Mouse (Mus musculus): Measurements from ENCODE around the gene Xiap. TPM values are rescaled to one million over a fixed set of nuclear protein-coding genes. Genes with fewer than 3 reads are reported as not detected.

Xiap gene
- polyA plus RNA-seq, 1 experiment from 2014 or later: 16.5 TPM

GRCm38 (mm10) chrX:42110585-42110984, 51.1 kb downstream of the Xiap start:
- Histone ChIP-seq H3K27me3 (no peaks in the 10 kb centered on the region), H3K27ac (no peak overlapping the region), H3K4me2 (no peak overlapping the region), H3K9ac (no peak overlapping the region), H3K4me3 (no peak overlapping the region), H3K36me3 (peaks cover 11% of the 10 kb centered on the region), H3K4me1 (no peaks in the 10 kb centered on the region), H3K9me3 (no peaks in the 10 kb centered on the region)
- no peak for ATAC-seq (ENCODE audit: borderline replicate concordance, extremely low read depth, low FRiP score, low TSS enrichment)
- WGBS: 73% methylated on average over 1 of the region's 1 CpGs

- H3K4me3 ChIP-seq: no peak overlapping the region
- H3K4me2 ChIP-seq: no peak overlapping the region
- H3K27ac ChIP-seq: no peak overlapping the region
- 77% methylated on average over 6 of the region's 6 CpGs for WGBS
- H3K36me3 ChIP-seq: no peaks in the 10 kb centered on the region
- H3K9me3 ChIP-seq: no peaks in the 10 kb centered on the region
- H3K9ac ChIP-seq: no peak overlapping the region
- H3K27me3 ChIP-seq: no peaks in the 10 kb centered on the region
- H3K4me1 ChIP-seq: no peaks in the 10 kb centered on the region
- ATAC-seq (ENCODE audit: borderline replicate concordance, extremely low read depth, low FRiP score, low TSS enrichment): no peak
Measured at GRCm38 (mm10) chrX:42119442-42120048, 60.1 kb downstream of the Xiap start.

GRCm38 (mm10) chrX:42124963-42125697, 65.7 kb downstream of the Xiap start:
- 52% methylated on average over 5 of the region's 5 CpGs for WGBS
- H3K9ac ChIP-seq: no peak overlapping the region
- no peak for ATAC-seq (ENCODE audit: borderline replicate concordance, extremely low read depth, low FRiP score, low TSS enrichment)
- no peak overlapping the region for H3K27ac ChIP-seq
- no peak overlapping the region for H3K4me3 ChIP-seq
- H3K36me3 ChIP-seq: no peaks in the 10 kb centered on the region
- H3K4me2 ChIP-seq: no peak overlapping the region
- H3K9me3 ChIP-seq: no peaks in the 10 kb centered on the region
- H3K27me3 ChIP-seq: no peaks in the 10 kb centered on the region
- H3K4me1 ChIP-seq: no peaks in the 10 kb centered on the region

- 0 out of 2 replicates have a peak overlapping the region, but pooled peaks have one; percentile 8 for H3K4me2 ChIP-seq
- H3K27ac ChIP-seq: peak overlapping the region; percentile 78
Measured at GRCm38 (mm10) chrX:42139882-42140281, 80.4 kb downstream of the Xiap start.

GRCm38 (mm10) chrX:42142620-42143019, 83.1 kb downstream of the Xiap start:
- H3K4me3 ChIP-seq: no peak overlapping the region
- no peak overlapping the region for H3K4me2 ChIP-seq
- 82% methylated on average over 3 of the region's 3 CpGs for WGBS
- H3K9me3 ChIP-seq: no peaks in the 10 kb centered on the region
- no peaks in the 10 kb centered on the region for H3K27me3 ChIP-seq
- ATAC-seq (ENCODE audit: borderline replicate concordance, extremely low read depth, low FRiP score, low TSS enrichment): no peak
- H3K36me3 ChIP-seq: no peaks in the 10 kb centered on the region
- no peaks in the 10 kb centered on the region; the same call in 1 of the 2 replicates for H3K4me1 ChIP-seq
- no peak overlapping the region for H3K9ac ChIP-seq
- H3K27ac ChIP-seq: no peak overlapping the region

More at GRCm38 (mm10) chrX:42139882-42140281, 80.4 kb downstream of the Xiap start:
- Histone ChIP-seq H3K36me3 (no peaks in the 10 kb centered on the region), H3K9me3 (no peaks in the 10 kb centered on the region), H3K27me3 (no peaks in the 10 kb centered on the region), H3K9ac (no peak overlapping the region), H3K4me1 (no peaks in the 10 kb centered on the region; the same call in 1 of the 2 replicates), H3K4me3 (no peak overlapping the region)
- ATAC-seq (ENCODE audit: borderline replicate concordance, extremely low read depth, low FRiP score, low TSS enrichment): peak; percentile 80; the same call in 1 of the 2 replicates
- WGBS: 16% methylated on average over 9 of the region's 9 CpGs

GRCm38 (mm10) chrX:42143991-42144390, 84.5 kb downstream of the Xiap start:
- no peaks in the 10 kb centered on the region for H3K36me3 ChIP-seq
- H3K9ac ChIP-seq: no peak overlapping the region
- H3K4me1 ChIP-seq: no peaks in the 10 kb centered on the region; the same call in 1 of the 2 replicates
- no peak overlapping the region for H3K4me3 ChIP-seq
- 68% methylated on average over 4 of the region's 4 CpGs for WGBS
- H3K4me2 ChIP-seq: no peak overlapping the region
- no peaks in the 10 kb centered on the region for H3K9me3 ChIP-seq
- no peak for ATAC-seq (ENCODE audit: borderline replicate concordance, extremely low read depth, low FRiP score, low TSS enrichment)
- no peaks in the 10 kb centered on the region for H3K27me3 ChIP-seq
- no peak overlapping the region for H3K27ac ChIP-seq

- peak overlapping the region; percentile 42 for H3K4me3 ChIP-seq
Measured at GRCm38 (mm10) chrX:42148016-42148451, 88.6 kb downstream of the Xiap start.

GRCm38 (mm10) chrX:42148788-42149556, 89.5 kb downstream of the Xiap start, which contains the start of gene Stag2:
TSS of gene Stag2 (plus strand) at chrX:42149317.
- Histone ChIP-seq H3K9me3 (no peaks in the 10 kb centered on the region), H3K9ac (peak within 1 kb of the TSS; percentile 75), H3K4me2 (peak within 1 kb of the TSS; percentile 47), H3K27ac (peak within 1 kb of the TSS; percentile 100), H3K4me3 (peak within 1 kb of the TSS; percentile 60), H3K4me1 (no peaks in the 10 kb centered on the region), H3K36me3 (no peaks in the 10 kb centered on the region), H3K27me3 (no peaks in the 10 kb centered on the region)
- ATAC-seq (ENCODE audit: borderline replicate concordance, extremely low read depth, low FRiP score, low TSS enrichment): peak; percentile 85
- 10% methylated on average over 73 of the region's 76 CpGs for WGBS

More at GRCm38 (mm10) chrX:42148016-42148451, 88.6 kb downstream of the Xiap start:
- Histone ChIP-seq H3K4me1 (no peaks in the 10 kb centered on the region), H3K27me3 (no peaks in the 10 kb centered on the region), H3K9me3 (no peaks in the 10 kb centered on the region), H3K4me2 (peak overlapping the region; percentile 47), H3K27ac (peak overlapping the region; percentile 93), H3K36me3 (no peaks in the 10 kb centered on the region), H3K9ac (no peak overlapping the region)
- no peak for ATAC-seq (ENCODE audit: borderline replicate concordance, extremely low read depth, low FRiP score, low TSS enrichment)
- WGBS: 38% methylated on average over 5 of the region's 5 CpGs

DNA sequence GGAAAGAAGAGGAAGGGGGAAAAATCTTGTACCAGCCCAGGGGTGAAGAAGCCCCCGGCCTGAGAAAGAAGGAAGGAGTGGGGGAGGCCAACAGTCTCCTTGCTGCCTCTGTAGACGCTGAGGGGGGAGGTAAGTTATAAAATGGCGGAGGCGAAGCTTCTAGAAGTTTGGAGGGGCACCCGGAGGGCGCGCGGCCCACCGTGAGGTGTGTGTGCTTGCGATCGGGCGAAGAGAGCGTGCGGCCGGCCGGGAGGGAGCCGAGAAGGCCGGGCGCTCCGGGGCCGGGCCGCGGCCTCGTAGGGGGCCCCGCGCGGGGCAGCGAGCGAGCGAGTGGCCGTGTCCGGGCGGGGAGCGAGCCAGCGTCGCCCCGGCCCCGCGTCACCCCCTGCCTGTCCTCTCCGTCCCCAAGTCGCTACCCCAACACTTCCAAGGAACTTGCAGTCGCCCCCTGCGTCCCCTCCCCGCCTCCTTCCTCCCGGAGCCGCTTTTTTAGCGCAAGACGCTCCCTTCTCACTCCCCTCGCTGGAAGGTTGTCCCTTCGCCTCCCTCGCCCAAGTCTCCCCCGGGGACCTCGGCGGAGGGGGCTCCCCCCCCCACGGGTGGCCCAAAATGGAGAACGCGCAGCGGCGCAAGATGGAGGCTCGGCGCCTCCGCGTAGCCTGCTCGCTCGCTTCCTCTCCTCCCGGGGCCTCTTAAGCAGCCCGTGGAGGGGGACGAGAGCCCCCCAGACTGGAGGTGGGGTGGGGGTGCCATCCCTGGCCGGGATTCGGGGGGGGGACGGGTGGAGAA, 90.3 kb downstream of the Xiap start:
- peak overlapping the region; percentile 100 for H3K27ac ChIP-seq
- peak; percentile 6 for ATAC-seq (ENCODE audit: borderline replicate concordance, extremely low read depth, low FRiP score, low TSS enrichment)
- no peaks in the 10 kb centered on the region for H3K9me3 ChIP-seq
- peak overlapping the region; percentile 46 for H3K4me2 ChIP-seq
- 12% methylated on average over 54 of the region's 71 CpGs for WGBS
- H3K27me3 ChIP-seq: no peaks in the 10 kb centered on the region
- H3K36me3 ChIP-seq: no peaks in the 10 kb centered on the region
- peak overlapping the region; percentile 75 for H3K9ac ChIP-seq
- peak overlapping the region; percentile 60 for H3K4me3 ChIP-seq
- no peaks in the 10 kb centered on the region for H3K4me1 ChIP-seq

DNA sequence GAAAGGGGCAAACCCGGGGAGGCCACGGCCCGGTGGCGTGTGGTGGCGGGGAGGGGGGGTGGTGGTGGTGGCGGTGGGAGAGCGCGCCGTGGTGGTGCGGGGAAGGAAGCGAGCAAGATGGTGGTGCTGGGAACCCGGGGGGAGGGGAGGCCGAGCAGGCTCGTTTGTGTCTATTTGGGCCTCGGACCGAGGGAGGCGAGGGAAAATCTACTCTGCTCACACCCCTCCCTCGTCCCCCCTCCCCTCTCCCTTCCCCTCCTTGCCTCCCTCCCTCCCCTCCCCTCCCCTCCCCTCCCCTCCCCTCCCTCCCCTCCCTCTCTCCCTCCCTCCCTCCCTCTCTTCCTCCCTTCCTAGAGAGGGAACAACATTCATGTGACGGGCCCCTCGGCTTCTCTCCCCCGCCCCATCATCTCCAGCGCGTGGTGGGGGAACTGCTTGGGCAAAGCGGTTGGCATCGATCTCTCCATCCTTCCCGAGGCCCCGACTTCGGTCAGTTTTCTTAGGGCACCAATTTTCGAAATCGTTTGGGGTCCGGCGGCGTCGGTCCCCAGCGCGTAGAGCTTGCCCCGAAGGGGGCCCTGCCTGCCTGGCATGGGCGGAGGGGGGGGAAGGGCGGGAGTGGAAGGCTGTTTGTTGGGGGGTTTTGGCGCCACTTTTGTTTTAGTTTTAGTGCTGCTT, 91.0 kb downstream of the Xiap start:
- Histone ChIP-seq H3K4me3 (peak overlapping the region; percentile 60), H3K4me1 (no peaks in the 10 kb centered on the region), H3K9ac (peak overlapping the region; percentile 75), H3K4me2 (peak overlapping the region; percentile 46), H3K27ac (peak overlapping the region; percentile 100), H3K36me3 (no peaks in the 10 kb centered on the region), H3K9me3 (no peaks in the 10 kb centered on the region), H3K27me3 (no peaks in the 10 kb centered on the region)
- WGBS: 4% methylated on average over 19 of the region's 40 CpGs
- peak; percentile 75 for ATAC-seq (ENCODE audit: borderline replicate concordance, extremely low read depth, low FRiP score, low TSS enrichment)

Measured in lung, embryonic 15.5 days (tissue).